Mouse (Mus musculus) c-Kit-negative CD71-positive TER-119-positive erythroid progenitor cells, embryonic 14.5 days (primary cell): ENCODE results near the gene Ghr.

ENCODE experiments used
- DNase-seq: peaks from one replicate; pipeline ENCODE4 v3.0.0-alpha.2; 2013; ENCODE audit warnings: low read depth, low spot score

Gene Ghr

DNA sequence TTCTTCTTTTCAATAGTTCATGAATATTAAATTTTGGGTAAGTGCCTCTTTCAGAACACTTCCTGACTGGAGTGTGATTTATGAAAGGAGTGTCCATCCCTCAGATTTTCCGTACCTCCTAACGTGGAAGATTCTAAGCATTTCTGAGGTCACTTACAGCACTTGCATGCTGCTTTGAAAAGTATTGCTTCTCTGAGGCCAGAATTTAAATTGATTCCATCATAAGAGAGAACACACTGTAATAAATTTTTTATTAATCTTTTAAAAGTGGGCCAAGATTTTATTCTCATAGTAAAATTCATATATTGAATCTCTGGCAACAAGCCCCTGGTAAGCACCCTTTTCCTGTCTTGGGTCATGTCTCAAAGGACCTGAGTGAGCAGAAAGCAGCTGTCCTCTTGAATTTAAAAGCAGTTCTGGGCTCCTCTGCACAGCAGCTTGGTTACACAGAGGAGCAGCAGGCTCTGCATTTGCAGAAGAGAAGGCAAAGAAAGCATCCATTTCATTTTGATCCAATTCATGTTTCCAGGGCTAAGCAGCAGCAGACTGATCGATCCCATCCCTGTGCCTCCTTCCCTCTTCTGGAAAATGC is 46.9 kb downstream of the Ghr start:
- no peak for DNase-seq

DNA sequence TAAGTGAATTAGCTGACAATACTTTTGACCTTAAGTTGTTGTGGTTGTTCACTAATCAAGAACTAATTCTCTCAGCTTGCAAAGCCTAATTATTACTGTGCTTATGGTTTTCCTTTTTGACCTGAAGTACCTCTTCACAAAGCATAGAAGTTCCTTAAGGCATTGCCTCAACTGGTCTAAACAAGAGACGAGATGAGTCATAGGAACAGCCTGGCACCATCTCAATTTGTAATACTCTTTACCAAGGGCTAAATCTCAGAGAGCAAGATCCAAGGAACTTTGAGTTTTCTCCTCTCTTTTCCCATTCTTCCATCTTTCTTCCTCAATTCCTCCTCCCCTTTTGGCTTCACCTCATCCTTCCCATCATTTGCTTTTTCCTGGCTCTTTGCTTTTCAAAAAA is 69.3 kb downstream of the Ghr start:
- DNase-seq, result no peak

- DNase-seq, result no peak
Measured at GRCm38 (mm10) chr15:3512380-3512779, 70.9 kb downstream of the Ghr start.

- DNase-seq, result no peak
Measured at GRCm38 (mm10) chr15:3511639-3512171, 71.6 kb downstream of the Ghr start.

DNA sequence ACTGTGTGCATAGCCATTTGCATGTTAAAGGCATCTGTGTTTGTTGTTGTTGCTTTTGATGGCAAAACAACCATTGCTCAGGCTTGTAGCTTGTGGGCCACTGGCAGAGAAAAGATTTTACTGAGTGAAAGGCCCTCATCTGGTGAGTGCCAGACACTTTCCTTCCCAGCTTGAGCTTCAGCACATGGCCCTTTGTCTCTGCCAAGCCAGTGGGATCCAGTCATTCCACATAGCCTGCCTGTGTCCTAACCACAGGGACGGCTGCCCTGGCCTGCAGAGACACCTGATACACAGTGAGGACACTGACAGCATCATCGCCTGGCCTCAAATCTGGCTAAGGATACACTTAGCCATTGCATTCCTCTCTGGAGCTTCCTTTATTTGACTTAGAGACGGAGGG is 74.2 kb downstream of the Ghr start:
- no peak for DNase-seq

GRCm38 (mm10) chr15:3507329-3507728 is 76.0 kb downstream of the Ghr start:
- DNase-seq, result no peak

- DNase-seq, result no peak
Measured at GRCm38 (mm10) chr15:3504700-3505099, 78.6 kb downstream of the Ghr start.

GRCm38 (mm10) chr15:3501683-3502082 is 81.6 kb downstream of the Ghr start:
- no peak for DNase-seq

DNA sequence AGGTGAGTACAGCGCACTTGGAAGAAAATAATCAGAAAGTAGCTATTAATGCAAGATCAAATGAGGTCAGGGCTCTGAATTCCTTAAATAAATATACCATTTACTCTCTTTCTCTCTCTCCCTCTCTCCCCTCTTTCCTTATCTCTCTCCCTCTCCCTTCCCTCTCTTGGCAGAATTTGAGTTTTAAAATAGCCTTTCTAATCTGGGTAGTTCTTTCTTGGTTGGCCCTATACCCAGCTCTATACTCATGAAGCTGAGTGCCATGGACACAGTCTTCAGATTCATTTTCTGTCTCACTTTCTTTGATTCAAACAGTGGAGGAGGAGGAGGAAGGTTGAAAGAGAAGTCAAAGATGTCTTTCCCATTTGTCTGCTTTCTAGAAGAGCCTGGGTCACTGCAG is 84.3 kb downstream of the Ghr start:
- DNase-seq, result no peak

DNA sequence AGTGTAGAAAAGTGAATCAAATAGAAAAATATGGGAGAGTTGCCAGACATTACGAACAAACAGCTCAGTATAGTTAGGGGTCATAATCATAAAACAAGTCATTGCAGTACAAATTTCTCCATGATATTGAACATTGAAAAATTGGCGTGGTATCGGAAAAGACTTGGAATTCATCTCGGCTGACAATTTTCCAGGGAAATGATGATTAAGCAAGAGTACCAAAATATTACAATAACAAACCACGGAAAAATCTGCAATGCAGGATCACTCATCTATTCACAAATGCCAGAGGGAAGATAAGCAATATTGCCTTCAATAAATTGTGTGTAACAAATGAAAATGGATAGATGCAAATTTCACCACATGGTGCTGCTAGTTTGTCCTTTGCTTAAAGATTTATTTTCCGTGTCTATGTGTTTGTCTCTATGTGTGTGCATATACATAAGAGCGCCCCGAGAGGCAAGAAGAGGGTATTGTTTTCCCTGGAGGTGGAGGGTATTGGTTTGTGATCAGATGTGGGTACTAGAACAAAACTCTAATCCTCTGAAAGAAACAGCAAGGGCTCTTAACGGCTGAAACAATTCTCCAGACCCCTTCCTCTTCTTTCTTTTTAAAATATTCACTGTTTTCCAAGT is 85.2 kb downstream of the Ghr start:
- DNase-seq, result no peak

GRCm38 (mm10) chr15:3490868-3491267 is 92.4 kb downstream of the Ghr start:
- DNase-seq, result no peak

- no peak for DNase-seq
Measured at GRCm38 (mm10) chr15:3490011-3490410, 93.3 kb downstream of the Ghr start.

GRCm38 (mm10) chr15:3489180-3489579 is 94.1 kb downstream of the Ghr start:
- DNase-seq, result no peak

- DNase-seq, result no peak
Measured at GRCm38 (mm10) chr15:3488601-3489000, 94.7 kb downstream of the Ghr start.

GRCm38 (mm10) chr15:3486691-3487090 is 96.6 kb downstream of the Ghr start:
- DNase-seq, result no peak

GRCm38 (mm10) chr15:3485367-3485766 is 97.9 kb downstream of the Ghr start:
- DNase-seq, result no peak

DNA sequence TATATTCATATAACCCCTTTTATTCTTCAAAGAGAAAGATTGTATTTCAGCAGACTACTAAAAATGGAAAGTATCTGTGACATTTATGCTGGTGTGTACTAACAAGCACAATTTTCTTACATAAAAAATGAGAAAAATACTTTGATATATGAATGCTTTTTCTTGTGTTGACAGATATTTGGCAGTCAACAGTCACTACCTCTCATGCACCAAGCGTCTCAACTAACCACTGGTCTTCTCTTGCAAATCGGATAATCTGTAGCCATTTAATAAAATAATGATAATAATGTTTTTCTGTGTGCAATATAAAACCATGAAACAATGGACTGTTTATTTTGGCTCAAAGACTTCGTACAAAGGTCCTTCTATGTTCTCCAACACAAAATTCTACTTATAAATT is 99.8 kb downstream of the Ghr start:
- no peak for DNase-seq

DNA sequence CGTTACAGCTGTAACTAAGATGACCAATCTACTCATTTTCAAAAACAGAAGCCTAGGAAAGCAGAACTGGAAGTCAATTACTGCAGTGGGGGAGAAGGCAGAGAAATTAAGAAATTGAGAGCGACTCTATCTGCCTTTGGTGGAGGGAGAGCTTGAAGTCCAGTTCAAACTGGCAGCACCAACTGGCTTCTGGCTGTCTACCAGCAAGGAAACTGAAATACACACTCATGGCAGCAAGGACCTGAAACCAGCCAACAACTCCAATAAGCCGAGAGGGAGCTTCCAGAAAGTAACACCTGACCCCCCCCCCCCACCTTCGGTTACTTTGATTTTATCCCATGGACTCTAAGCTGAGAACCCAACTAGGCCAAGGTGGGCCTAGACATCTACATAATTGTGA is 114.1 kb downstream of the Ghr start:
- DNase-seq, result no peak

DNA sequence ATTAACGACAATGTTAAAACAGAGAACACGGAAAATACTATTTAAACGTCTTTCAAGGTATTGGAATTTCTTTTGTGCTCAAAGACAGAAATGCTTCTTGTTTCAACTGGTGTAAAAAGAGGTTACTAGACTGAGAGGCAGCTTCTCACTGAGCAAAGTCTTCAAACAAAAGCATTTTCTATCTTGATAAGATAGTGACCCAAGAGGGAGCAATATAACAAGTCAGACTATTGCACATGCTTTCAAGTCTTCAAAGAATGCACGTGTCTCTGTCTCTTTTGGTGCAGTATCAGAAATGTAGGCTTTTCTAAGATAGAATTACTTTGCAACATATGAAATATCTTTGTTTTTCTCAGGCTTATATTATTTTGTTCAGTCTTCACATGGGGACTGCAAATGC is 116.7 kb downstream of the Ghr start:
- no peak for DNase-seq

GRCm38 (mm10) chr15:3464754-3465153 is 118.5 kb downstream of the Ghr start:
- DNase-seq, result no peak

GRCm38 (mm10) chr15:3456543-3456942 is 126.7 kb downstream of the Ghr start:
- DNase-seq, result no peak

DNA sequence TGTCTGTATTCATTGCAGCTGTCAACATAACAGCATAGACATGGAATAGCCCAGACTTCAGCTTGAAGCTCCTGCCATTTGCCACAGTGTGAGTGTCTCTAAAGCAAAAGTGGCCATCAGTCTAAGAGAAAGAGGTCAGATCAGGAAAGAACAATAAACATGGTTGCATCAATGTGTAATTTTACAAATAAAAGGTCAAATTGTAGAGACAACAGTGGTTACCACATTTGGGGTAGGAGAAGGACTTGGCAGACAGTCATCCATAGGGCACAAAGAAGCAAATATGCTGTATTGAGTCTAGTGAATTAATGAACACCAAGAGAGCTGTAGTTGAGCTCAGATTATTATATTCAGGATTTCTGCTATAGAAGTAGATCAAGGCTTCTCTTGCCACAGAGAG is 127.7 kb downstream of the Ghr start:
- no peak for DNase-seq

DNA sequence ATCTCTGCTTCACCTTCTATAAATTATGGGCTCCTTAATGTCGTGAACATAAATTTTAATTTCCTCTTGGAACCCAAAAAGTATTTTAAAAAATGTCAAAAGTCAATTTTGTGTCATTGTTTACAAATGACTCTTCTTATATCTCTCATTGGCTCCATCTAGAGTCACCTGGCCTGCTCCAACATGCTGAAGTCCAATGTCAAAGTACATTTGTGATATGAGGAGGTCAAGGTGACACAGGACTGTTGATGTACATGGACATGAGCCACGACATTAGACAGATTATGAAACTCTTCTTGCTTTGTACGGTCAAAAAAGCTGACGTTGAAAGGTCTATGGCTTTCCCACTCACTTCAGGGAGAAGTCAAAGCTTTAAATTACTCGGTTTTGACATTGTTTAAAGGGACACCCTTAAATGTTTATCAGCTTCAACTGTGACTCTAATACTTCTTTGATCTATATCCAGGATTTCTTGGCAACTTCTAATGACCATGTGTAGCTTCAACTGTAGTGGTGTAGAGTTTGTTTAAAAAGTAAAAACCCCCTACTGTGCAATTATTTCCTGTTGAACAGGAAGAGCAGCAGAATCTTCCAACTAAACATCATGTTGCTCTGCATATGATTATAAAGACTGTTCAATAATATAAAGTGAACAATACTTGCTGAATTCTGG is 131.1 kb downstream of the Ghr start:
- DNase-seq, result no peak
